Mouse (Mus musculus) naive thymus-derived CD4-positive, alpha-beta T cell, adult 2 months (primary cell): ENCODE data around the gene Fbxo3.
A peak's percentile ranks its signal among the peaks of the same experiment; 100 is the strongest.
"Not testable (repeated sequence)": the region's sequence is repeated elsewhere in the genome, so short reads cannot be mapped to it uniquely, and the experiment has no call there.

ENCODE experiments used
- DNase-seq: peaks from one replicate; pipeline ENCODE4 v3.0.0-alpha.2; 2011; ENCODE audit warnings: low read depth

The Fbxo3 gene

DNA sequence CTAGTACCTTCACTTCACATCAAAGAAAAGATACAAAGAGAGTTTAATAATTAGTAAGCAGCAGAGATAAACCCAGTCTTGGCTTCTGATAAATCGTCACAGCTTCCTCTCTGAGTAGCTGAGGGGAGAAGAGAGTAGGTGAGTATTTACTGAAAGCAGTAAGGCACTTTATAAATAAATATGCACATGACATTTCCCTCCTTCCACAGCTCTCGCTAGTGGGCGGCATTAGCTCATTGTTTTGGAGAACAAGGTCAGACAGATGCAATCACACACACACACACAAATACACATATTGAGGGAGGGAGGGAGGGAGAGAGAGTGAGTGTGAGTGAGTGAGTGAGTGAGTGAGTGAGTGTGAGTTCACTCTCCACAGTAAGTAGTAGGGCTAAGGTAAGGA, 8.8 kb downstream of the Fbxo3 start:
- DNase-seq: no peak

DNA sequence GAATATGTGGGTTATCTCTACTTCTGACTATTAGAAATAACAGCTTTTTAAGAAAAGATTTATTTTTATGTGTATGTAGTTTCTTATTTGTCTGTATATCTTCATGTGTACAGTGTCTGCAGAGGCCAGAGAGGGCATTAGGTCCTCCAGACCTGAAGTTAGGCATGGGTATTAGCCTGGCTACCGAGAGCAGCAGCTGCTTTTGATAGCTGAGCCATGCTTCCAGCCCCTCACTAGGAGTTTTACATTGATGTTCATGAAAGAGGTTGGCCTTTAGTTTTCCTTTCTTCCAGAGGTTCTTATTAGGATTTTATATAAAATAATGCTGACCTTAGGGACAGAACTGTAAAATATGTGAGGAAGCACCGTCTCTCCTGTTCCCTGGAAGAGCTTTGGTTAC, 10.7 kb downstream of the Fbxo3 start:
- DNase-seq: no peak

DNA sequence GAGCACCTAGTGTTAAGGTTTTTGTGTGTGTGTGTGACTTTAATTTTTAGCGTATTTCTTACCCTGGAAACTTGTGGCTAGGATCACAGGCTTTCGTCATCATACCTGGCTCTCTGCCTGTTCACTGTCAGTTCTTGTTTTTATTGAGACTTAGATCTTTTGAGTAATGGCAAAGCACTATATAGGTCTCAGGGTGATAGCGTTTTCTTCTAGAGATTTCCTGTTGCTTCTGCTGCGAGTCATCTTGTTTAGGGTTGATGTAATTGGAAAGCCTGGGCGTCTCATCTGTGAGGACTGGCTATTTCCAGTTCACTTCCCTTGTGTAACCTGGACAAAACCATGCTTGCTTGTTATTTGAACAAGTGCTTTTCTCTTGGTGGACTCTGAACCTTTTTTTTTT, 14.1 kb downstream of the Fbxo3 start:
- DNase-seq: no peak

DNA sequence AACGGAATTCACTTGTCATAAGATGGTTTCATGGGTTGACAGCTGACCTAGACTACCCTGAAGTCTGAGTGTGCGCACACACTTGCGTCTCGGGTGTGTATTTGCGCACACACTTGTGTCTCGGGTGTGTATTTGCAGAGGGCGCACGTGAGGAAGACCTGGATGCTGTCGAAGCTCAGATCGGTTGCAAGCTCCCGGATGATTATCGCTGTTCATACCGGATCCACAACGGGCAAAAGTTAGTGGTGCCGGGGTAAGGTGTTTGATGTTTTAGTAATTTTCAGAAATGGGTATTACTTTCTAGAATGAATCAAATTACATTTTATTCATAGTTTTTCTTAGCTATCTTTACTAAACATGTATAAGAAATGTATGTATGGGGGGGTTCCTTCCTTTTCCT, 15.2 kb downstream of the Fbxo3 start:
- DNase-seq: no peak

DNA sequence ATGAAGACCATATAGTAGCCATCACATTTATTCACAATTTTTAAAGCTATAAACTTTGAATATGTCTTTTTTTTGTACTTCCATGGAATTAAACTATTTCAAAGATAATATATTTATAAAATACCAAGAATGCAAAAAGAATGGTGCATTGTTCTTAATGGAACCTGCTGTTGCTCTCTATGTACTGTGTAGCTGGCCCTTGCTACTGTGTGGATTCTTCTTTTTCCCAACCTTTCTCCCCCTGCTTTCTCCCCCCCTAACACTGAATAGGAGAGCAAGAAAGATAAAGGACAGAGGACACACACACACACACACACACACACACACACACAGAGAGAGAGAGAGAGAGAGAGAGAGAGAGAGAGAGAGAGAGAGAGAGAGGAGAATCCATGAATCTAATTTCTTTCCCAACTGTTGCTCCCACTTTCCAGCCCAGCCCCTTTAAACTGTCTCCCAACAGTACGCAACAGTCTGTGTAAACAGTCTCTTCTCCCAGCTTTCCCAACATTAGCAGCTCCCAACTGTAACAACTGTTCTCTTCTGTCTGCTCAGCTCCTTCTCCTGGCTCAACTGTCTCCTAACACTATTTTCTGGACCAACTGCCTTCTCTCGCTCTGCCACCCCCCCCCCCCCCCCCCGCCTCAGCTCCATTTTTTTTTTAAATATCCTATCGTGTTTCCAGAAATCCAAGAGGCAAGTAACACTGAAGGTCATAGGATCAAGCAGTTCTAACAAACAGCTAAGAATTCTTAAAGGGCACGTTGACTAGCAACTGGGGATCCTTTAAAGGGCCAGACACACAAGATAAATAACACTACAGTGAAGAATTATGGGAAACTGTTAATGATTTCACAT, 16.3 kb downstream of the Fbxo3 start:
- DNase-seq: no peak

DNA sequence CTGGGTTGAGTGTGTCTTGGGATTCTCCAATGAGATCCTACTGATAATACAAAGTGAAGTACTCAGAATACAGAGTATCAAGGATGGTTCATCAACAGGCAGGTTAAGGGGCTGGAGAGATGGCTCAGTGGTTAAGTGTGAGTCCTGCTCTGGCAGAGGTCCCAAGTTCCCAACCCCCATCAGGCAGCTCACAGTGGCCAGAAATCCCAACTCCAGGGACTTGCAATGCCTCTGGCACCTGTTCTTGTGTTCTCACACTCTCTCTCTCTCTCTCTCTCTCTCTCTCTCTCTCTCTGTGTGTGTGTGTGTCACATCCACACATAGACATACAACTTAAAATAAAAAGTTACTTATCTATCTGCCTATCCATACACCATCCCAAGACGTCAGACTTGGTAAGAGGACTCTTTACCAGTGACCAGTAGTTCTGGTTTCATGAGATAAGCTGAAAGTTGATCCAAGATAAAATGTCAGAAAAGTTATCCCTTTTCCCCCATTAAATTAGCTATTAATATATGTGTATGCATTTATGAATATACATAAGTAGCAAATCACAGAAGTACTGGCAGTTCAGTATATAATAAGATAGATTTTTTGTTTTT, 17.1 kb downstream of the Fbxo3 start:
- DNase-seq: no peak

DNA sequence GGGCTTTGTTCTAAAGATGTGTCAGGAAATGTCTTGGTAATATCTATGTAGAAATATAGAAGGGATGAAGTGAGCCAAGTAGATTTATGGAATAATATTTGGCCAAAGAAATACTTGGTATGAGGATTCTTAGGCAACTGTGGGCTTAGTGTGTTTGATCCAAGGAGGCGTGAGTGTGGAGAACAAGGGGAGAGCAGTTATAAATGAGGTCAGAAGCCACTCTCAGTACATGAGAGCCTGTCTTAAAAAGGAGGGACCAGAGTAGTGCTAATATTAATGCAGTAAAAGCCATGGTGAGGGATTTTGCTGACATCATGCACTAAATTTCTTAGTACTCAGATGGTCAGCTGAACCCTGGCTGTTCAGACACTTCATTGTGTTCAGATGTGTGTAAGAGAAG, 30.9 kb downstream of the Fbxo3 start:
- no peak for DNase-seq

DNA sequence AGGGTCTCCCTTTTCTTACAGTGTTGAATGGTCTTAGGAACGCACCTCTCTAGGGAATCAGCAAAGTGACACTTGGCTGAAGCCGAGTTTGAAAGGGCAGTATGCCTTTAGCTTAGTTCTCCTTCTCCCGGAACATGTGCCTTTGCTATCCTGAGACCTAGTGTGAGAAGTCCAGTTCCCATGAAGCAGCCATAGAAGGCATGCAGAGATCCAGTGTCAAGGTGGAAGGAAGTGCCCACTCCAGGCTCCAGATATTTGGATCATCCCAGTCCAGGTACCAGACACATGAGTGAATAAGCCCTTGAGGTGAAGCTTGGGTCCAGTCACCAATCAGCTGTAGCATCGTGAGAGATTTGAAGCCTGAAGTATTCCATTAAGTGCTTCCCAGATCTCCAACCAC, 31.4 kb downstream of the Fbxo3 start:
- no peak for DNase-seq

DNA sequence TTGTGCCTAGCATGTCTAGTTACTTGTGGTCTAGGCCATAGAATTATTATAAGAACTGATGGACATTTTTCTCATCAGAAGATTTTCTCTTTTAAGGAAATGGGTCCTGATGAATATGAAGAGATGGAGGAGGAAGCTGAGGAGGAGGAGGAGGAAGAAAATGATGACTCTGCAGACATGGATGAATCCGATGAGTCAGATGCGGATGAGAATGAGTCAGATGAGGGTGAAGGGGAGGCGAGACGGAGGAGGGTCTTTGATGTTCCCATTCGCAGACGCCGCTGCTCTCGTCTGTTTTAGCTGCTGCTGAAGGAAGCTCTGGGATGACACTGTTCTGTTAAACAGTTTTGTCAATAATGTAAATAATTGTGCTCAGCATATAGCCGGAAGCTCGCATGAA, 32.3 kb downstream of the Fbxo3 start:
- no peak for DNase-seq

DNA sequence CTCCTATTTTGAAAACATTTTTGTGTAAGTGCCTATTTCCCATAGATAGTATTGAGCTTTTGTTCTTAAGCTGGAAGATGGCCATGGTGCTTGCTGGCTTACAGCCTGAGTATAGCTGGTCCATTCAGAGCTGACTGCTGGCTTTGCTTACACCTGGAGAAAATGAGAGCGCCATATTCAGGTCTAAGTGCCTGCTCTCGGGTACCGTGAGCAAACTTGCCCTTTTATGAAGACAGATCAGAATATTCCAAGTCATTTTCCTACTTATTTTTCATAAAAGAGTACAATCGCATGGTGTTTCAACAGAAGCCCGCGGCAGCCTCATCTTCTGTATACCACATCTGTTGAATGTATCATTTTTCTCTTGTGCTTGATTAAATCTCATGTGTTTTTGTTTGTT, 33.5 kb downstream of the Fbxo3 start:
- DNase-seq: no peak

DNA sequence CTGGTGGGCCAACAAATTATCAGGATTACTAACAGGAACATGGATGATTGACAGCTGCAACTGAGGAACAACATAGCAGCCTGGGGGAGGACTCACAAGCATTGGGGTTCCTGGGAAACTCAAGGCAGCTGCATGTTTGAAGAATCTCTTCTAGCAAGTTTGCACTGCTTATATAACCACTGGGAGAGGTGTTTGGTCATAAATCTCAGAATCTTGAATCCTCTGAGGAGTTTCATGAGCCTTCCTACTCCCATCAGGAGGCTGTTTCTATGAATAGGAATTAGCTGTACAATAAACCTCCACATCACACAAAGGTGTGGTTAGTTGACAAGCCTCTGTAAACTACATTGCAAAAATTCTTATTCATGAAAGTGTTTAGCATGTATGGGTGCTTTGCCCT, 35.1 kb downstream of the Fbxo3 start:
- DNase-seq: no peak

DNA sequence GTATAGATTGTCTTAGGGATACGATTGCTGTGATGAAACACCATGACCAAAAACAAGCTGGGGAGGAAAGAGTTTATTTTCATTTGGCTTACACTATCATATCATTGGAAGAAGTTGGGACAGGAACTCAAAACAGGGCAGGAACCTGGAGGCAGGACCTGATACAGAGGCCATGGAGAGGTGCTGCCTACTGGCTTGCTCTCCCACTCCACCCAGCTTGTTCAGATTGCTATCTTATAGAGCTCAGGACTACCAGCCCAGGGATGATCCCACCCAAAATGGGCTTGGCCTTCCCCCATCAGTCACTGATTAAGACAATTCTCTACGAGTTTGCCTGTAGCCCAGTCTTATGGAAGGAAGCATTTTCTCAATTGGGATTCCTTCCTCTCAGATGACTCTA, 36.6 kb downstream of the Fbxo3 start:
- DNase-seq: no peak

DNA sequence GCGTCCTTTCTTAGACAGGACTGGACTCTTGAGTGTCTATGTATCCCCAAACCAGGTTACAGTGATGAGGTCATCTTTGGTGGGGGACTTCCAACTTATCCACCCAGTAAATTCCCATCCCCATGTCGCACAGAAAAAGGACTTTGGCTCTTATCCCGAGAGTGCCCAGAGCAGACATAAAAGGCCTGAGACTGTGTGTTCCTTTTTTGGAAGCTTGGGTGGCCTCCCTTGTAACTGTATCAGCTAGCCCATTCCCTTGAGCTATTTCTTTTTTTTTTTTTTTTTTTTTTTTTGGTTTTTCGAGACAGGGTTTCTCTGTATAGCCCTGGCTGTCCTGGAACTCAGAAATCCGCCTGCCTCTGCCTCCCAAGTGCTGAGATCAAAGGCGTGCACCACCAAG, 38.0 kb downstream of the Fbxo3 start, which contains the start of gene Gm10912:
TSS of gene Gm10912 (plus strand) at position 301 of the 400 bp plus-strand sequence.
- DNase-seq: not testable (repeated sequence)

DNA sequence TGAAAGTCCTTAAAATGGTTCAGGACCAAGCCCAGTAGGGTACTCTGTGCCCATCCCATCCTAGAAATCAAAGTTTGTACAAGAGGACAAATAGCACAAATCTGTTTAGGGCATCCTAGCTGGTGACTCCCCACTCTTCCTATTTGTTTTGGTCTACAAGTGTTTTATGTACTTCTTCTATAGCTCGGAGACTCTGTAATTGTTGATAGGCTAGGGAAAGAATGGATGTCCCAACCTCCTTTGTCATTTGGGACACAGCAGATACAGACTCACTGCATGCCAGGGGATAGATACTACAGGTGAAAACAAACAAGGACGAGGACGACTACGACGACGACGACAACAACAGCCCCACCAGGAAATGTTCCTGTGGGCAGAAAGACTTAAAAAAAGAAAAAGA, 40.9 kb downstream of the Fbxo3 start, which contains the start of gene Gm10799:
TSS of gene Gm10799 (minus strand) at position 101 of the 400 bp plus-strand sequence.
- DNase-seq: not testable (repeated sequence)

DNA sequence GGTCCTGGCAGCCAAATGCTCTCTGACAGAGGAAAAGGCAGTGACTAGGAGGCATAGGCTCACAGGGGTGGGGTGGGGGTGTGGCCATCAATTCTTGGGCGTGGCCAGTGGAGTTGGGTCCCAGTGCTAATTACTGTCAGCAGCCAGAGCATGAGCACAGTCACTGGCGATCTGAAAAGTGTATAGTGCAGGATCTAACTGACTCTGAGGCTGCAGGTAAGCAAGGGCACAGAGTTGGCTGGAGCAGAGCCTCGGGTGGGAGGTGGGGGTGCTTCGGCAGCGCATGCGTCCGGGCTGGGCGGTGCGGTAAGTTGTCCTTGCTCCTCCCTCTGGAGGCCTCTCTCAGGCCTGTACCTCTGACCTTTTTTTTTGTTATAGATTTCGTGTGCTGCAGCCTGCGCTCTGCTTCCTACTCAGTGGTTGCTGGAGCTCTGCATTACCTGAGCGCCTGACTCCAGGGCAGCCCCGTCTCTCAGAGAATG, 42.2 kb downstream of the Fbxo3 start, which contains the start of gene Cd59b:
TSS of gene Cd59b (plus strand) at position 146 of the 482 bp plus-strand sequence.
- peak; percentile 56 for DNase-seq

DNA sequence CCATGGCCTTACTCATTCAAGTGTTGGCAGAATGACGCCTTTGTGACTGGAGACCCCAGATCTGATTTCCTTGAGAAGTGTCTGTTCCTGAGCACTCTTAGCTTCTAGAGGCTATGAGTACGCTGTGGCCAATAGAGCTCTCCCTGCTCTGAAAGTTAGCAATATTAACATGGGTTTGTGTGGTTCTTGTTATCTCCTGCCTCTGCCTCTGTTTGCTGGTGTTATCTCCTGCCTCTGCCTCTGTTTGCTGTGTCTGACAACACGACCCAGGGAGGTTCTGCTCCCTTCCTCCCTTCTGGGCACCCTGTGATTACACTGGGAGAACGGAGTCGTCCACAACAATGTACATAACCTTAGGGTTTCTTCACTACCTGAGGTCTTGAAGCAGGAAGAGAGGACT, 50.8 kb downstream of the Fbxo3 start:
- not testable (repeated sequence) for DNase-seq

DNA sequence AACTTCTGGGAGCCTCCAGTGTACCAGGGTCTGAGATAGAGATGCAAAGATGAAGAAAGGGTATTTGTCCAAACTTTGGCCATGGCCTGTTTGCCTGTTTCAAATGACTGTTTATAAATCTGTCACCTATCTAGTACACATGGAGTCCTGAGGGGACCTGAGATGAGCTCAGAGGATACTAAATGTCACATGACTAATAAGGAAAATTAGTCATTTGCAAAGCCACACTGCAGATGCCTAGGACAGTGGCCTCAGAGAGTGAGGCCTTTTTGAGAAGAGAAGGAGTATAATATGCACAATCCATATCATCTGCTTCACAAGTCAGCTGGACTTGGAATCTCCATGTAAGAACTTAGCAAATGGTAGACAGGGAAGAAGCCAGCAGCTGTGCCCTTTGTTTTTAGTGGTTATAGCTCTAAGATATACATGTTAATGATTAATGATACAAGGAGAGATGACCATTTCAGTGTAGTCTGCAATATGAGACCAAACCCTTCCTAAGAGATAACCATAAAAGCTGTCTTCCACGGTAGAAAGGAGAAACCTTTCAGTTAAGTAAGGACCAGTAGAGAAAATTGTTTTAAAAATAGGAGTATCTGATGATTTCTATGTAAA, 54.0 kb downstream of the Fbxo3 start:
- DNase-seq: not testable (repeated sequence)

DNA sequence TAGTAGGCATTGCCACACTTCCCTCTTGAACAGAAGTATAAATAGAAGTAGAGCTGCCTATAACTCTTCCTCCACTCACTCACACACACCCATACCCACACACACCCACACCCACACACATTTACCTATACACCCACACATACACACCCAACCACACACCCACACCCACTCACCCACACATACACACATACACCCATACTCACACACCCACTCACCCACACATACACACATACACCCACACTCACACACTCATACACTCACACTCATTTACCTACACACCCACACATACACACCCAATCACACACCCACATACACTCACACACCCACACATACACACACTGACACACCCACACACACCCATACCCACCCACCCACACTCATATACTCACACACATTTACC, 55.0 kb downstream of the Fbxo3 start:
- DNase-seq: no peak

DNA sequence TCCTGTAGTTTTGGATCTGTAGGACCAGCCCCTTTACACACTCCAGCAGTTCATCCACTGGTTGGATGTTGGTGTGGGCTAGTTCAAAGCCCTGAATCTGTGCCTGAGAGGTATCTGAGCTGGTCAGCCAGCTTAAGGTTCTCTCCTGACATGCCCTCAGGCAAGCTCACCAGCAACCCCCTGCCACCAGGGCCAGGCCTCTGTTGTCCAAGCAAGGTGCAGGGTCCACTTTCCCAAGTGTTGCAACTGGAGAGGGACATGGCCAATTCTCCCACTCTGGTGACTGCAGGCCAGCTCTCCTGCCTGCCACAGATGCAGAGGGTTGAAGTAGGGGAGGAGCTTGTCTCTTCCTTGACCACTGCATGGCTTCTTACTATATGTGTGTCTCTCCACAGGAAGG, 56.5 kb downstream of the Fbxo3 start:
- DNase-seq: not testable (repeated sequence)

DNA sequence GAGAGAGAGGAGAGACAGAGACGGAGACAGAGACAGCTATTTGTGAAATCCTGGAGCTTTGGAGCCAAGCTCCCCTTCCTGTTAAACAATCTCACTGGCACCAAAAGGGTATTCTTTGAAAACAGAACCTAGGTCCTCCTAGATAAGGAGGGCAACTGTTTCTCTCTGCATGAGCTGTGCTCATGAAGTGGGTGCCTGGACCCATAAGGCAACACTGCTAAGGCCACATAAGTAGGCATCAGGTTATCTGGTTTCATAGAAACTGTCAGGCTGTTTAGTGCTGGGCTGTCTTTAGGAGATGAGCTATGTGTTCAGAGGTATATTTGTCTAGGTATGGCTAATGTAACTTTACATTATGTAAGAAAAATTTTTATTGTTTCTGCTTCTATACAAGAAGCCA, 60.0 kb downstream of the Fbxo3 start:
- not testable (repeated sequence) for DNase-seq

DNA sequence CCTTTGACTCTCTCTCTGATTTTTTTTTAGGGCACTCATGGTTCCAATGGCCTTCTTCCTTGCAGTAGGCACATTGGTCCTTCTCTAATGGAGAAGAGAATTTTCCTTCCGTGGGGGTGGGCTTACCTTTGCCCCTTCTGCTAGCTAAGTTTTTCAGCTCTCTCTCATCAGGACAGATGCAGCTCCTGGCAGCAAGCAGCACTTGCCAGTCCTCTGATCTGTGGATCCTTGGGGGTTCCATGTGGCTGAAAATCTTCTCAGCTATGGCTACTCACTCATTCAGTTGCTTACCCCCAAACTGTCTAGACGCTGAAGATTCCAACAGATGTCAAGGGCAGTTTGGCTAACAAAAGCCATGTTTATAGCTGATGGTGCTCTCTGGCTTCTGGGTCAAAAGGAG, 65.8 kb downstream of the Fbxo3 start:
- no peak for DNase-seq

DNA sequence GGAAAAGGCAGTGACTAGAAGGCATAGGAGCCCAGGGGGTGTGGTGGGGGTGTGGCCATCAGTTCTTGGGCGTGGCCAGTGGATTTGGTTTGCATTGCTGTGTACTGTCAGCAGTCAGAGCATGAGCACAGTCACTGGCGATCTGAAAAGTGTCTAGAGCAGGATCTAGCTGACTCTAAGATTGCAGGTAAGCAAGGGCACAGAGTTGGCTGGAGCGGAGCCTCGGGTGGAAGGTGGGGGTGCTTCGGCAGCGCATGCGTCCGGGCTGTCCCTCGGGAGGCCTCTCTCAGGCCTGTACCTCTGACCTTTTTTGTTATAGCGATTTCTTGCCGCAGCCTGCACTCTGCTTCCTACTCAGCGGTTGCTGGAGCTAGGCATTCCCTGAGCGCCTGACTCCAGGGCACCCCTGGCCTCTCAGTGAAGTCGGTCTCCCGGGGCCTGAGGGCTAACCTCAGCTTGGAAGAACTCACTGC, 68.3 kb downstream of the Fbxo3 start, which contains the start of gene Cd59a:
TSS of gene Cd59a (plus strand) at position 61 of the 473 bp plus-strand sequence.
- peak; percentile 18 for DNase-seq

DNA sequence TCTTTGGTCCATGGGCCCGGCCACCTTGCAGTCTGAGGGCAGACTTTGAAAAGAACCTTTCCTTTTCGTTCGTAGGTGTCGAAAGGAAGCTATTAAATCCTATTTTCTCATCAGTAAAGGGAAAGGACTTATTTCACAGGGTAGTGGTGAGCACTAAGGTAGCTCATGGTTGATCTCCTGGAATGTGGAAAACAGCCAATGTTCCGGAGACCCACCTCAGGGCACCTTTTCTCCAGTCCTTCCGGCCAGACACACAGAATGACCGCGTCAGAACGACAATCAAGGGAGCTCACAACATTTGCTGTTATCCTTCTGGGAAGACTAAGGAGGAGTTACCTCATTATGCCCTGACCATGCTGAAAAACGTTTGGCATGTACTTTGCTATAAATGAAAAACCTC, 68.7 kb downstream of the Fbxo3 start:
- no peak for DNase-seq
